Comparison of ENCODE assay signal across 38 mouse cellular contexts in the genomic region with DNA sequence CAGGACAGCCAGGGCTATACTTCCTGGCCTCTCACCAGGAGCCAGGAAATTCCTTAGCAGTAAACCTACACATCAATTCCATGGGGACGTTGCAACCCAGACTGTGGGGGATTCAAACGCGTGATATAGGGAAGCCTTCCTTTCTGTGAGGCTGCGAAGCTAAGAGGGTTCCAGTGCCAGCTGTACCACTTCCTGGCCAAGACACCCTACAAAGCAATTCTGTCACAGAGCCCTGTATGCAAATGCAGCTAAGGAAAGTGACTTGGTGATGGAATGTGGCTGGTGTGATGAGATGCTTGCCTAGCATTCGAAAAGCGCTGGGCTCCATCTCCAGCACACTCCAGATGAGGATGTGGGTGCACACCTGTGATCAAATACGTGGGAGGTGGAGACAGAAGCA. TPM values are rescaled to one million over a fixed set of nuclear protein-coding genes. Genes with fewer than 3 reads are reported as not detected.
"Had no signal": no experiment of that assay in that cellular context is flagged by ENCODE, and none has a peak within 500 bp of the region (broad histone marks: within the 10 kb centered on the region; RNA-seq: fewer than 3 reads in every experiment).

No protein-coding gene starts in this region.

- H3K9ac ChIP-seq: hindbrain, embryonic 12.5 days; hindbrain, embryonic 14.5 days; intestine, embryonic 15.5 days; limb, embryonic 12.5 days; liver, embryonic 13.5 days had no signal

- H3K27ac ChIP-seq: heart, adult 2 months; hindbrain, embryonic 10.5 days; hindbrain, embryonic 12.5 days; hindbrain, embryonic 14.5 days; intestine, embryonic 15.5 days; layer of hippocampus, adult 2 months; limb, embryonic 10.5 days; limb, embryonic 12.5 days; liver, embryonic 13.5 days had no signal

- ATAC-seq: hindbrain, embryonic 16.5 days; inflammation-experienced regulatory T-cells, adult 6 months; intestine, embryonic 15.5 days; intestine, postnatal 0 days had no signal

- H3K36me3 ChIP-seq: hindbrain, embryonic 10.5 days; hindbrain, embryonic 12.5 days; intestine, embryonic 15.5 days; limb, embryonic 10.5 days; limb, embryonic 12.5 days; liver, embryonic 13.5 days had no signal

- DNase-seq: gastrocnemius, postnatal 14 days; gastrocnemius, postnatal 36 days; heart, adult 11 months; heart, adult 2 months; heart, postnatal 10 days; heart, postnatal 4 days; kidney, adult 18-20 months; kidney, adult 8-10 months; kidney, postnatal 10 days; kidney, postnatal 25 days; kidney, postnatal 4 days; liver; liver, embryonic 13.5 days had no signal

- H3K4me3 ChIP-seq: heart, adult 2 months; hindbrain, embryonic 10.5 days; hindbrain, embryonic 12.5 days; intestine, embryonic 15.5 days; layer of hippocampus, adult 2 months; limb, embryonic 10.5 days; limb, embryonic 12.5 days; liver, embryonic 13.5 days had no signal

- H3K4me2 ChIP-seq: heart, embryonic 11.5 days; hindbrain, embryonic 12.5 days; hindbrain, embryonic 14.5 days; intestine, embryonic 15.5 days; limb, embryonic 12.5 days; liver, embryonic 11.5 days; liver, embryonic 13.5 days had no signal

- H3K9me3 ChIP-seq: intestine, embryonic 15.5 days; limb, embryonic 10.5 days; liver, embryonic 13.5 days had no signal

RNA-seq across cellular contexts. Expression of a gene that starts 43.3 kb away (rescaled TPM):
- total RNA-seq: gastrocnemius, postnatal 36 days; heart, postnatal 25 days; layer of hippocampus, adult 2 months; layer of hippocampus, postnatal 10 days; layer of hippocampus, postnatal 25 days; left cerebral cortex, adult 8-10 months; left cerebral cortex, postnatal 10 days; left cerebral cortex, postnatal 25 days had no signal
- polyA plus RNA-seq: frontal cortex, adult 2 months; gonadal fat pad, adult 2 months; heart, adult 2 months; heart, embryonic 14.5 days; heart, embryonic 16.5 days; hindbrain, embryonic 10.5 days; hindbrain, embryonic 14.5 days; hindbrain, embryonic 16.5 days; limb, embryonic 10.5 days; limb, embryonic 12.5 days; limb, embryonic 14.5 days had no signal

RNA-seq across cellular contexts. Expression of a gene that starts 46.9 kb away (rescaled TPM):
- total RNA-seq: gastrocnemius, adult 18-20 months; gastrocnemius, adult 8-10 months had no signal
